Mouse (Mus musculus) limb, embryonic 15.5 days (tissue): Measurements from ENCODE around the gene Dock9. TPM values are rescaled to one million over a fixed set of nuclear protein-coding genes. Genes with fewer than 3 reads are reported as not detected.

Experiments used
- ATAC-seq: fragments of 200-750 bp; cut with Nextera tagmentation; 2 replicates; pipeline ENCODE4 v1.8.0; 2017; ENCODE audit warnings: low read depth, moderate TSS enrichment; ENCODE audit not compliant: insufficient number of reproducible peaks, low FRiP score, low TSS enrichment
- H3K27ac ChIP-seq: fragments of 300-500 bp; sonication (generic); 2 replicates; pipeline ENCODE4 v1.5.1; 2015; ENCODE audit warnings: moderate library complexity, mild to moderate bottlenecking, inconsistent platforms
- H3K27me3 ChIP-seq: fragments of 300-500 bp; sonication (generic); 2 replicates; pipeline ENCODE4 v1.6.1; 2015; ENCODE audit warnings: inconsistent platforms
- H3K36me3 ChIP-seq: fragments of 300-500 bp; sonication (generic); 2 replicates; pipeline ENCODE4 v1.6.1; 2015; ENCODE audit warnings: inconsistent platforms
- H3K4me1 ChIP-seq: fragments of 300-500 bp; sonication (generic); 2 replicates; pipeline ENCODE4 v1.6.1; 2015; ENCODE audit warnings: inconsistent platforms
- H3K4me2 ChIP-seq: fragments of 300-500 bp; sonication (generic); 2 replicates; pipeline ENCODE4 v1.6.1; 2015; ENCODE audit warnings: mild to moderate bottlenecking, inconsistent platforms
- H3K4me3 ChIP-seq: fragments of 300-500 bp; sonication (generic); 2 replicates; pipeline ENCODE4 v1.5.1; 2015; ENCODE audit warnings: mild to moderate bottlenecking, inconsistent platforms
- H3K9ac ChIP-seq: fragments of 300-500 bp; sonication (generic); 2 replicates; pipeline ENCODE4 v1.6.1; 2015; ENCODE audit warnings: inconsistent platforms
- H3K9me3 ChIP-seq: fragments of 300-500 bp; sonication (generic); 2 replicates; pipeline ENCODE4 v1.6.1; 2016; ENCODE audit warnings: inconsistent platforms
- WGBS: fragments of 180-500 bp; shearing (Covaris S2); methylation state at CpG from one replicate; pipeline ENCODE4 v1.1.7; 2015; 5-methylcytosine and 5-hydroxymethylcytosine counted together
- polyA plus RNA-seq: library from polyadenylated mRNA; unstranded; fragments of >200 nt; fragmentation: Nextera tagmentation; extraction: Ambion mirVana; gene quantifications from 2 replicates; pipeline ENCODE4 v1.2.1, GENCODE M21; 2015

Gene Dock9
- polyA plus RNA-seq, 1 experiment from 2014 or later = 11.0 TPM

GRCm38 (mm10) chr14:121754110-121754509, 43.5 kb downstream of the Dock9 start:
- no peaks in the 10 kb centered on the region for H3K36me3 ChIP-seq
- H3K27me3 ChIP-seq = no peaks in the 10 kb centered on the region
- H3K4me1 ChIP-seq = peaks cover 16% of the 10 kb centered on the region
- peak overlapping the region; percentile 60 for H3K27ac ChIP-seq
- H3K9me3 ChIP-seq = no peaks in the 10 kb centered on the region
- ATAC-seq = peak; percentile 50; the same call in 1 of the 2 replicates
- H3K4me2 ChIP-seq = no peak overlapping the region
- no peak overlapping the region for H3K4me3 ChIP-seq
- no peak overlapping the region for H3K9ac ChIP-seq
- 34% methylated on average over 11 of the region's 11 CpGs for WGBS

- no peak overlapping the region for H3K4me2 ChIP-seq
- H3K27me3 ChIP-seq = no peaks in the 10 kb centered on the region
- peaks cover 20% of the 10 kb centered on the region for H3K4me1 ChIP-seq
- no peaks in the 10 kb centered on the region for H3K9me3 ChIP-seq
- ATAC-seq = no peak
- H3K4me3 ChIP-seq = no peak overlapping the region
- H3K27ac ChIP-seq = peak overlapping the region; percentile 43; the same call in 1 of the 2 replicates
- no peaks in the 10 kb centered on the region for H3K36me3 ChIP-seq
- 56% methylated on average over 19 of the region's 19 CpGs for WGBS
- no peak overlapping the region for H3K9ac ChIP-seq
These were observed 44.8 kb downstream of the Dock9 start for GRCm38 (mm10) chr14:121752686-121753426.

- ATAC-seq = no peak
- 17% methylated on average over 9 of the region's 9 CpGs for WGBS
- H3K9me3 ChIP-seq = no peaks in the 10 kb centered on the region
These were observed 48.0 kb downstream of the Dock9 start for GRCm38 (mm10) chr14:121749606-121750005.

GRCm38 (mm10) chr14:121749084-121749483, 48.6 kb downstream of the Dock9 start:
- Histone ChIP-seq H3K36me3 (no peaks in the 10 kb centered on the region), H3K9ac (no peak overlapping the region), H3K27ac (no peak overlapping the region), H3K4me3 (no peak overlapping the region), H3K4me1 (peaks cover 20% of the 10 kb centered on the region), H3K27me3 (no peaks in the 10 kb centered on the region), H3K4me2 (no peak overlapping the region), H3K9me3 (no peaks in the 10 kb centered on the region)
- ATAC-seq = no peak
- 63% methylated on average over 10 of the region's 10 CpGs for WGBS

More at GRCm38 (mm10) chr14:121749606-121750005, 48.0 kb downstream of the Dock9 start:
- Histone ChIP-seq H3K36me3 (no peaks in the 10 kb centered on the region), H3K4me1 (peaks cover 23% of the 10 kb centered on the region), H3K27ac (no peak overlapping the region), H3K4me2 (no peak overlapping the region), H3K9ac (no peak overlapping the region), H3K27me3 (no peaks in the 10 kb centered on the region), H3K4me3 (no peak overlapping the region)

GRCm38 (mm10) chr14:121747360-121747759, 50.3 kb downstream of the Dock9 start:
- H3K36me3 ChIP-seq = no peaks in the 10 kb centered on the region
- H3K4me2 ChIP-seq = no peak overlapping the region
- no peak overlapping the region for H3K4me3 ChIP-seq
- no peak overlapping the region for H3K27ac ChIP-seq
- H3K4me1 ChIP-seq = peaks cover 16% of the 10 kb centered on the region
- no peak overlapping the region for H3K9ac ChIP-seq
- no peaks in the 10 kb centered on the region for H3K9me3 ChIP-seq
- H3K27me3 ChIP-seq = no peaks in the 10 kb centered on the region
- WGBS = 73% methylated on average over 7 of the region's 7 CpGs
- no peak for ATAC-seq

GRCm38 (mm10) chr14:121743787-121744417, 53.7 kb downstream of the Dock9 start:
- ATAC-seq = no peak
- no peak overlapping the region for H3K9ac ChIP-seq
- no peaks in the 10 kb centered on the region for H3K9me3 ChIP-seq
- no peak overlapping the region for H3K27ac ChIP-seq
- H3K4me3 ChIP-seq = no peak overlapping the region
- no peaks in the 10 kb centered on the region for H3K27me3 ChIP-seq
- no peak overlapping the region for H3K4me2 ChIP-seq
- peaks cover 14% of the 10 kb centered on the region for H3K4me1 ChIP-seq
- H3K36me3 ChIP-seq = no peaks in the 10 kb centered on the region
- 38% methylated on average over 9 of the region's 9 CpGs for WGBS

- ATAC-seq = no peak
- Histone ChIP-seq H3K36me3 (no peaks in the 10 kb centered on the region), H3K9me3 (no peaks in the 10 kb centered on the region), H3K4me2 (no peak overlapping the region), H3K27ac (no peak overlapping the region), H3K27me3 (no peaks in the 10 kb centered on the region), H3K9ac (no peak overlapping the region), H3K4me3 (no peak overlapping the region), H3K4me1 (peaks cover 9% of the 10 kb centered on the region)
- 59% methylated on average over 24 of the region's 24 CpGs for WGBS
These were observed 58.9 kb downstream of the Dock9 start for GRCm38 (mm10) chr14:121738431-121739403.

GRCm38 (mm10) chr14:121737277-121737676, 60.4 kb downstream of the Dock9 start:
- Histone ChIP-seq H3K4me1 (peaks cover 7% of the 10 kb centered on the region; the same call in 1 of the 2 replicates), H3K4me2 (no peak overlapping the region), H3K4me3 (no peak overlapping the region), H3K36me3 (no peaks in the 10 kb centered on the region), H3K9me3 (no peaks in the 10 kb centered on the region), H3K27ac (no peak overlapping the region), H3K9ac (no peak overlapping the region), H3K27me3 (no peaks in the 10 kb centered on the region)
- WGBS = 84% methylated on average over 8 of the region's 8 CpGs
- no peak for ATAC-seq

- Histone ChIP-seq H3K4me3 (no peak overlapping the region), H3K4me1 (peaks cover 7% of the 10 kb centered on the region; the same call in 1 of the 2 replicates), H3K4me2 (no peak overlapping the region), H3K27ac (no peak overlapping the region), H3K27me3 (no peaks in the 10 kb centered on the region), H3K36me3 (no peaks in the 10 kb centered on the region), H3K9ac (no peak overlapping the region), H3K9me3 (no peaks in the 10 kb centered on the region)
- ATAC-seq = no peak
- 64% methylated on average over 7 of the region's 7 CpGs for WGBS
These were observed 62.0 kb downstream of the Dock9 start for GRCm38 (mm10) chr14:121735678-121736077.

- no peak for ATAC-seq
- WGBS = 78% methylated on average over 7 of the region's 7 CpGs
- Histone ChIP-seq H3K9ac (no peak overlapping the region), H3K9me3 (no peaks in the 10 kb centered on the region), H3K36me3 (no peaks in the 10 kb centered on the region), H3K4me2 (no peak overlapping the region), H3K4me3 (no peak overlapping the region), H3K27ac (no peak overlapping the region), H3K4me1 (peaks cover 7% of the 10 kb centered on the region; the same call in 1 of the 2 replicates), H3K27me3 (no peaks in the 10 kb centered on the region)
These were observed 63.4 kb downstream of the Dock9 start for GRCm38 (mm10) chr14:121734217-121734616.

GRCm38 (mm10) chr14:121733694-121734093, 63.9 kb downstream of the Dock9 start:
- H3K27me3 ChIP-seq = no peaks in the 10 kb centered on the region
- no peaks in the 10 kb centered on the region for H3K9me3 ChIP-seq
- H3K9ac ChIP-seq = no peak overlapping the region
- ATAC-seq = no peak
- H3K4me3 ChIP-seq = no peak overlapping the region
- no peak overlapping the region for H3K4me2 ChIP-seq
- H3K27ac ChIP-seq = no peak overlapping the region
- H3K4me1 ChIP-seq = peaks cover 2% of the 10 kb centered on the region; the same call in 1 of the 2 replicates
- H3K36me3 ChIP-seq = no peaks in the 10 kb centered on the region
- 92% methylated on average over 12 of the region's 12 CpGs for WGBS
